Mouse (Mus musculus): Measurements from ENCODE around the gene Snd1.

Snd1 gene

GRCm38 (mm10) chr6:28474839-28475238, at the start of gene Snd1:
Snd1 (plus strand) TSS chr6:28475139.
- H3K4me1 ChIP-seq (replicated peaks; ENCODE audit: low read depth, low read length) = peaks cover 5% of the 10 kb centered on the region
- TF ChIP-seq POU5F1 (IDR thresholded peaks at IDR 0.05; ENCODE audit: borderline replicate concordance, low read length) = no peak
- no peaks in the 10 kb centered on the region for H3K36me3 ChIP-seq (ENCODE audit: insufficient read depth, low read length)

DNA sequence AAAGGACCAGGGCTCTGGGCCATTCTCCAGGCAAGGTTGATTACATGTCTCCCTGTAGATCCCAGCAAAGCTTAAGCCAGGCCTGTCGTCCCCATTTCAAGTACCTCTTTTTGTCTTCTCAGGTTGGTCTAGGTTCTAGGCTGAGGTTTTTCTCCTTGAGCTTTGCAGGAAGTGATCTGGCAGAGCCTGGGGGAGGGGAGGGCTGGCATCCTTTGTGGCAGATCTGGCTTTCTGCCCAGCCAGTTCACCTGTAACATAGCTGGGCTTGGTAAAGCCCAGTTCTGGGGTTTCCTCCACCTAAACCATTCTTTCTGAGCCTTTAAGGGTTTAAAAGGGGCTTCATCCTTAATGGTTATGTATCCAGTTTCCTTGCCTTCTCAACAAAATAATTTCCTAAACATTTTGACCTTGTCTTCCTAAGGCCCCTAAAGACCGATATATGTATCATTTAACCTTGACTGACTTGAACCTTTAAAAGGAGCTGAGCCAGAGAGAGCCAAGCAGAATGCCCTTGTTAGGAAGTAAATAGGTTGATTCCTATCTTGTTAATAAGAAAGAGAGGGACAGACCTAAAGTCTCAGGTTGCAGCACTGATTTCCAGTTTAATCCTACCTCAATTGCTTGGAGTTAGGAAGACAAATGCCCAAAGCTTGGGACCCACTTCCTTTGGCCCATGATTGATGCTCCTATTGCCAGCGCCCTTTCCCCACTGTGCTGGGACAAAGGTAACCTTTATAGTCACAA, 47.7 kb upstream of the Snd1 start, which contains the start of gene Fscn3:
Fscn3 (plus strand) TSS at position 694 of the 744 bp plus-strand sequence.
- no peaks in the 10 kb centered on the region for H3K27me3 ChIP-seq (ENCODE audit: insufficient read depth, low read length)
- no peaks in the 10 kb centered on the region for H3K9me3 ChIP-seq (ENCODE audit: low read length)
- H3K4me3 ChIP-seq (replicated peaks; ENCODE audit: low read length) = no peak within 1 kb of the TSS
- no peak for TF ChIP-seq CTCF (conservative IDR thresholded peaks at IDR 0.05; ENCODE audit: low read length)
- TF ChIP-seq NANOG (IDR thresholded peaks at IDR 0.05; ENCODE audit: borderline replicate concordance, low read length) = no peak
- no peak for TF ChIP-seq POU5F1 (IDR thresholded peaks at IDR 0.05; ENCODE audit: borderline replicate concordance, low read length)
- peaks cover 22% of the 10 kb centered on the region for H3K36me3 ChIP-seq (ENCODE audit: insufficient read depth, low read length)
- peaks cover 19% of the 10 kb centered on the region for H3K4me1 ChIP-seq (replicated peaks; ENCODE audit: low read depth, low read length)

More at GRCm38 (mm10) chr6:28474839-28475238, at the start of gene Snd1:
- H3K27me3 ChIP-seq (ENCODE audit: insufficient read depth, low read length) = no peaks in the 10 kb centered on the region
- H3K4me3 ChIP-seq (replicated peaks; ENCODE audit: low read length) = no peak within 1 kb of the TSS
- no peaks in the 10 kb centered on the region for H3K9me3 ChIP-seq (ENCODE audit: low read length)

DNA sequence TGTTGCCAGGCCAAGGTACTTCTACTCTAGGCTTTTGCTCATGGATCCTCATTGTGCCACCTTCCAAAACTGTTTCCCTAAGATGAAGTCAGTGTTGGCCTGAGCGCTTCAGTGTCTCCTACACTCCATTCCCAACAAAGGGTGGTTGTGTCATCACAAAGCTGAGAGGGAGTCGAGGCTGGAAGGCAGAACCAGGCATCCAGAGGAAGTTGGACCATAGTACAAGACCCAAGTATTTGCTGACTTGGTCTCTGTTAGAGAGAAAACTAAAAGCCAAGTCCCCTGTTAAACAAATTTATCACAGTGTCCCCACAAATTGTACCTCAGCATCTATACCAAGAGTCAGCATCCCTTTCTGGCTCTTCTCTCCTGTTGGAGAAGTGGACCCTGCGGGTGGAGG, 46.6 kb upstream of the Snd1 start, which contains the start of gene Gcc1:
Gcc1 (minus strand) TSS at position 101 of the 400 bp plus-strand sequence.
- H3K27me3 ChIP-seq (ENCODE audit: insufficient read depth, low read length) = no peaks in the 10 kb centered on the region
- peaks cover 22% of the 10 kb centered on the region for H3K36me3 ChIP-seq (ENCODE audit: insufficient read depth, low read length)
- no peak within 1 kb of the TSS for H3K4me3 ChIP-seq (replicated peaks; ENCODE audit: low read length)
- H3K4me1 ChIP-seq (replicated peaks; ENCODE audit: low read depth, low read length) = peaks cover 14% of the 10 kb centered on the region; the same call in 1 of the 2 replicates
- TF ChIP-seq NANOG (IDR thresholded peaks at IDR 0.05; ENCODE audit: borderline replicate concordance, low read length) (no peak), CTCF (conservative IDR thresholded peaks at IDR 0.05; ENCODE audit: low read length) (no peak), POU5F1 (IDR thresholded peaks at IDR 0.05; ENCODE audit: borderline replicate concordance, low read length) (no peak)
- no peaks in the 10 kb centered on the region for H3K9me3 ChIP-seq (ENCODE audit: low read length)

GRCm38 (mm10) chr6:28429870-28430269, 45.1 kb upstream of the Snd1 start:
- H3K27me3 ChIP-seq (ENCODE audit: insufficient read depth, low read length) = no peaks in the 10 kb centered on the region
- no peaks in the 10 kb centered on the region for H3K9me3 ChIP-seq (ENCODE audit: low read length)
- H3K36me3 ChIP-seq (ENCODE audit: insufficient read depth, low read length) = peaks cover 22% of the 10 kb centered on the region
- peaks cover 7% of the 10 kb centered on the region; the same call in 1 of the 2 replicates for H3K4me1 ChIP-seq (replicated peaks; ENCODE audit: low read depth, low read length)
- H3K4me3 ChIP-seq (replicated peaks; ENCODE audit: low read length) = no peak overlapping the region
- TF ChIP-seq POU5F1 (IDR thresholded peaks at IDR 0.05; ENCODE audit: borderline replicate concordance, low read length) (no peak), NANOG (IDR thresholded peaks at IDR 0.05; ENCODE audit: borderline replicate concordance, low read length) (no peak)

DNA sequence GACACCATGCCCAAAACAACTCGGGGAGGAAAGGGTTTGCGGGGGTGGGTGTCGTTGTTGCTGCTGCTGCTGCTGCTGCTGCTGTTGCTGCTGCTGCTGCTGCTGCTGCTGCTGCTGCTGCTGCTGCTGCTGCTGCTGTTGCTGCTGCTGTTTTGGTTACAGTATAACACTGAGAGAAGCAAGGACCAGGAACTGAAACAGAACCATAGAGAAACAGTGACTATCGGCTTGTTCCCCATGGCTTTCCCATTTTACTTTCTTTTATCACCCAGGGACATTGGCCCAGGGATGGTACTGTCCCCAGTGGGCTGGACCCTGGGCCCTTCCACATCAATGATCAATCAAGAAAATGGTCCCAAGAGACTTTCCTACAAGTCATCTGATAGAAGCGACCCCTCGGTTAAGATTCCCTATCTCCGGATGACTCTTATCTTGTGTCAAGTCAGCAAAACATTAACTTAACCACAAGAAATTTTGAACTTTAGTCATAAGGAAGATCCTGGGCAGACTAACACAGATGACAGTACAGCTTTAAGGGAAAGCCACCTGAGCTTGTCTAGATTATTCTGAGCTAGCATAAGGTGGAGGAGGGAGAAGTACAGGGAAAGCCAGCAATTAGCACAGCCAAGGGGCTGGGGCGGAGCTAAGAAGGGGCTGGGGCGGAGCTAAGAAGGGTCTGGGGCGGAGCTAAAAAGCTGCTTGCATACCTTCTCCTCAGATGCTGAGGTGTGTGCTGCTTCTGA, 44.0 kb upstream of the Snd1 start:
- Histone ChIP-seq H3K27me3 (ENCODE audit: insufficient read depth, low read length) (peaks cover 10% of the 10 kb centered on the region; the same call in 1 of the 2 replicates), H3K36me3 (ENCODE audit: insufficient read depth, low read length) (peaks cover 11% of the 10 kb centered on the region), H3K4me3 (replicated peaks; ENCODE audit: low read length) (no peak overlapping the region), H3K9me3 (ENCODE audit: low read length) (no peaks in the 10 kb centered on the region), H3K4me1 (replicated peaks; ENCODE audit: low read depth, low read length) (0 out of 2 replicates have a peak, but pooled peaks cover 4% of the 10 kb centered on the region)
- TF ChIP-seq NANOG (IDR thresholded peaks at IDR 0.05; ENCODE audit: borderline replicate concordance, low read length) = no peak
- no peak for TF ChIP-seq CTCF (conservative IDR thresholded peaks at IDR 0.05; ENCODE audit: low read length)
- no peak for TF ChIP-seq POU5F1 (IDR thresholded peaks at IDR 0.05; ENCODE audit: borderline replicate concordance, low read length)

DNA sequence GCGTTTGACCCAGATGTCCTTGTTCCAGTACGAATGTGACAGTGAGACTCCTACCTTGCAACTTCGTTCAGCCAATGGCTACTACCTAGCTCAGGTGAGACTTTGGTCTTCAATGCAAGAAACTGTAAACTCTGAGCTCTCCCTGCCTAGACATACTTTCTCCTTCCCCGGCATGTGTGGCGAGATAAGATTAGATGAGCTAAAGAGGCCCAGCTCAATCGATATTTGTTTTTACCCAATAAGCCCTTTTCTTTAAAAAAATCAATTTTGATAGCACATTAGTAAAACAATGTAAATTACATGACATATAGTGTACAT, 43.4 kb upstream of the Snd1 start:
- TF ChIP-seq CTCF (conservative IDR thresholded peaks at IDR 0.05; ENCODE audit: low read length) (no peak), POU5F1 (IDR thresholded peaks at IDR 0.05; ENCODE audit: borderline replicate concordance, low read length) (no peak), NANOG (IDR thresholded peaks at IDR 0.05; ENCODE audit: borderline replicate concordance, low read length) (no peak)
- no peak overlapping the region for H3K4me3 ChIP-seq (replicated peaks; ENCODE audit: low read length)
- H3K4me1 ChIP-seq (replicated peaks; ENCODE audit: low read depth, low read length) = 0 out of 2 replicates have a peak, but pooled peaks cover 4% of the 10 kb centered on the region
- H3K36me3 ChIP-seq (ENCODE audit: insufficient read depth, low read length) = peaks cover 7% of the 10 kb centered on the region
- H3K27me3 ChIP-seq (ENCODE audit: insufficient read depth, low read length) = peaks cover 10% of the 10 kb centered on the region; the same call in 1 of the 2 replicates
- H3K9me3 ChIP-seq (ENCODE audit: low read length) = no peaks in the 10 kb centered on the region

DNA sequence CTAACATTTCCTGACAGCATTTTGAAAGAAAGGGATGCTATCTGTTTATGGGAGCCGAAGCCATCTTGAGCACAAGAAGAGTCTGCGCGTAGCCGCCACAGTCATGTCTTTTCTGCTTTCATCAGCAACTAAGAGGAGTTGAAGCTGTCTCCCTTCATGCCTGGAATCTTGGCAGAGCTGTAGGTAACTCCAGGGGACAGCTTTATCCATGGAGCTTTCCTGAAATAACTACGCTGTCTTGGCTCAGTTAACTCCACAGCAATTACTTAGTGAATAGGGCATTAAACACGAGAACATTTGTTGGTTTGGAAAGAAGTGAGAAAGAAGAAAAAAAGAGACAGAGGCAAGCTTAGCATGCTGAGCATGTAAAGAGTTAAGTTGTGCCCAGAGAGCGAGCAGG, 27.0 kb upstream of the Snd1 start:
- Histone ChIP-seq H3K4me1 (replicated peaks; ENCODE audit: low read depth, low read length) (peaks cover 11% of the 10 kb centered on the region), H3K36me3 (ENCODE audit: insufficient read depth, low read length) (no peaks in the 10 kb centered on the region), H3K4me3 (replicated peaks; ENCODE audit: low read length) (no peak overlapping the region), H3K27me3 (ENCODE audit: insufficient read depth, low read length) (peaks cover 63% of the 10 kb centered on the region), H3K9me3 (ENCODE audit: low read length) (peaks cover 13% of the 10 kb centered on the region)
- TF ChIP-seq POU5F1 (IDR thresholded peaks at IDR 0.05; ENCODE audit: borderline replicate concordance, low read length) (no peak), NANOG (IDR thresholded peaks at IDR 0.05; ENCODE audit: borderline replicate concordance, low read length) (no peak), CTCF (conservative IDR thresholded peaks at IDR 0.05; ENCODE audit: low read length) (no peak)

GRCm38 (mm10) chr6:28449253-28449652, 25.7 kb upstream of the Snd1 start, which contains the start of gene Pax4:
Pax4 (minus strand) TSS chr6:28449353.
- TF ChIP-seq CTCF (conservative IDR thresholded peaks at IDR 0.05; ENCODE audit: low read length) = no peak
- TF ChIP-seq NANOG (IDR thresholded peaks at IDR 0.05; ENCODE audit: borderline replicate concordance, low read length) = no peak
- no peak for TF ChIP-seq POU5F1 (IDR thresholded peaks at IDR 0.05; ENCODE audit: borderline replicate concordance, low read length)
- Histone ChIP-seq H3K4me3 (replicated peaks; ENCODE audit: low read length) (no peak within 1 kb of the TSS), H3K36me3 (ENCODE audit: insufficient read depth, low read length) (no peaks in the 10 kb centered on the region), H3K9me3 (ENCODE audit: low read length) (peaks cover 26% of the 10 kb centered on the region), H3K27me3 (ENCODE audit: insufficient read depth, low read length) (peaks cover 56% of the 10 kb centered on the region), H3K4me1 (replicated peaks; ENCODE audit: low read depth, low read length) (peaks cover 11% of the 10 kb centered on the region)

Data from E14TG2a.4 (cell line).